Mouse (Mus musculus): Measurements from ENCODE around the gene Fmr1nb.

- TF ChIP-seq CTCF (IDR thresholded peaks at IDR 0.05; ENCODE audit: extremely low read depth, insufficient read depth, low read length) (no peak), POLR2A (IDR thresholded peaks at IDR 0.05; ENCODE audit: extremely low read depth, insufficient read depth, low read length) (no peak)
Observed at GRCm38 (mm10) chrX:68839548-68840444, 78.2 kb downstream of the Fmr1nb start.

Data from cortical plate, adult 2 months (tissue).